Mouse (Mus musculus): ENCODE data around the gene Pxk. TPM values are rescaled to one million over a fixed set of nuclear protein-coding genes. Genes with fewer than 3 reads are reported as not detected.

Gene Pxk
- total and polyA plus RNA-seq, 2 experiments from 2014 or later: 55.5 to 58.3 TPM

DNA sequence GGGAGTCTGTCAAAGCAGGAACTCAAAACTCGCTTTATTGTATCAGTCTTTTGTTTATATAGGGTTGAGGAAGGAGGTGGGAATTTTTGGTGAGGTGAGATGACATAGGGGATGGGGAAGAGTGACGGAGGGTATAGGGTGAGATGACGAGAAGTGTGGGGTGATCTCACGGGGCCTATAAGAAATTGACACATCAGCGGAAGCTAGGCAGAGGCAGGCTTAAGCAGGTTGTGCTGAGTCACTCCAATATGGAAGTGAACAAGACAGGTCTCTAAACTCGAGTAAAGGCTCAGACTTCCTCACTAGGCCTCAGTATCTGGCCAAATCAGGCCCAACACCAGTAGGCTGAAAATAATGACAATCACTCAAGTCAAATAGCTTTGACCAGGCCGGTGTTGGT, 38.1 kb upstream of the Pxk start:
- Histone ChIP-seq H3K4me2 (ENCODE audit: low read depth, low read length, poor library complexity, severe bottlenecking) (no peak overlapping the region), H3K27me3 (ENCODE audit: insufficient read depth, low read length) (no peaks in the 10 kb centered on the region), H3K9ac (replicated peaks; ENCODE audit: low read length, poor library complexity, severe bottlenecking) (no peak overlapping the region), H3K36me3 (ENCODE audit: insufficient read depth, low read length) (no peaks in the 10 kb centered on the region; the same call in 1 of the 2 replicates), H3K27ac (ENCODE audit: low read depth, low read length) (no peak overlapping the region), H3K4me3 (ENCODE audit: low read depth, low read length) (no peak overlapping the region), H3K9me3 (ENCODE audit: low read length) (no peaks in the 10 kb centered on the region), H3K4me1 (ENCODE audit: insufficient read depth, low read length) (no peaks in the 10 kb centered on the region)
- DNase-seq (ENCODE audit: low spot score): no peak
- 93% methylated on average over 7 of the region's 7 CpGs for WGBS
- no peak for TF ChIP-seq CTCF (IDR thresholded peaks at IDR 0.05)
- ATAC-seq (ENCODE audit: low FRiP score): no peak

DNA sequence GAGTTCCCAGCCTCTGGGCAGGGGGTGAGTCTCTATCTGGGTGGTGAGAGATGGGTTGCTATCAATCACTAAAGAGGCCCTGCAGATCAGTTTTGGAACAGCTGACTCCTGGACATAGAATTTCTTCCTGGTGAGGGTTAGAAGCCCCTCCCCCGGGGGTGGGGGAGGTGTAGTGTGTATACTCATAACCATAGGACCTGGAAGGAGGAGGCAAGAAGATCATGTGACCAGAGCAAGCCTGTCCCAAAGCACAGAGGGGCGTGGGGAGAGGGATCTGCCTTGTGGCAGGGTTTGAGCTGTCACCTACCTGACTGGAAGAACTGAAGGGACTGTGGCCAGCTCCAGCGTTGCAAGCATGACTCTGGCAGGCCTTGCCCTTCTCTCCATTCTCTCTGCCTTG, 35.9 kb upstream of the Pxk start:
- no peak for TF ChIP-seq CTCF (IDR thresholded peaks at IDR 0.05)
- Histone ChIP-seq H3K9ac (replicated peaks; ENCODE audit: low read length, poor library complexity, severe bottlenecking) (no peak overlapping the region), H3K27me3 (ENCODE audit: insufficient read depth, low read length) (no peaks in the 10 kb centered on the region), H3K4me2 (ENCODE audit: low read depth, low read length, poor library complexity, severe bottlenecking) (no peak overlapping the region), H3K9me3 (ENCODE audit: low read length) (no peaks in the 10 kb centered on the region), H3K4me3 (ENCODE audit: low read depth, low read length) (no peak overlapping the region), H3K27ac (ENCODE audit: low read depth, low read length) (0 out of 2 replicates have a peak overlapping the region, but pooled peaks have one; percentile 63), H3K4me1 (ENCODE audit: insufficient read depth, low read length) (no peaks in the 10 kb centered on the region), H3K36me3 (ENCODE audit: insufficient read depth, low read length) (no peaks in the 10 kb centered on the region)
- ATAC-seq (ENCODE audit: low FRiP score): 0 out of 2 replicates have a peak, but pooled peaks have one; percentile 15
- 35% methylated on average over 3 of the region's 3 CpGs for WGBS
- no peak for DNase-seq (ENCODE audit: low spot score)

DNA sequence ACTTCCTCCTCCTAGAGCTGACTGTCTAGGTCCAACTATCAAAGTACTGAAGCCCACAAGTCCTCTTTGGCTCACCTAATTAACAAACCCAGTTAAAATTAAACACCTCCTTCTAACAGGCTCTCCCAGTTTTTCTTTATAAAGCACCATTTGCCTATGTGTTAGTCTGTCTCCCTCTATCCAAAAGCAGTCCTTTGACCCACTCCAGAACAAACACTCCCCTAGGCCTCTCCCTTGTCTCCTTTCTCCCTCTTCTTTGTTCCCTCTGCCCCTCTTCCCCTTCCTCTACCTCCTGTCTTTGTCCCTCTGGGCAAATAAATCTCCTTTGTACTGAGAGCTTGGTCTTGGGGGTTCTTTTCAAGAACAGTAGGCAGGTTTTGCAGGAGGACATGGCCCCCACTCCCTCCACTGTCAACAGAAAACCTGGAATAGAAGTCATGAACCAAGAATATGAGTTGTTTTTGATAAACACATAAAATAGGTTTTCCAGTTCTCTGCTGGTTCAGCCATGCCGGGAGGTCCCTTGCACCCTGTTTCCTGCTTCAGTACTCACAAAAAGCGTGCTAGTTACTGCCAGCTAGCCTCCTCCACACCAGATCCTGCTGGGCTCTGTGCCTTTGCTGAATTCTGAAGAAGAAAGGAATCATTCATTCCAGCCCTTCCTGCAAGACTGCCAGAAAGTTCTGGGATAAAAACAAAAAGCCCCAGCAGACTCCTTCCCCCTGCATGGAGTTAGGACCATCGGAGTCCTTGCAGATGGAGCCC, 35.3 kb upstream of the Pxk start:
- Histone ChIP-seq H3K4me1 (ENCODE audit: insufficient read depth, low read length) (no peaks in the 10 kb centered on the region), H3K27me3 (ENCODE audit: insufficient read depth, low read length) (no peaks in the 10 kb centered on the region), H3K4me3 (ENCODE audit: low read depth, low read length) (no peak overlapping the region), H3K9me3 (ENCODE audit: low read length) (no peaks in the 10 kb centered on the region), H3K4me2 (ENCODE audit: low read depth, low read length, poor library complexity, severe bottlenecking) (no peak overlapping the region), H3K9ac (replicated peaks; ENCODE audit: low read length, poor library complexity, severe bottlenecking) (no peak overlapping the region), H3K36me3 (ENCODE audit: insufficient read depth, low read length) (no peaks in the 10 kb centered on the region), H3K27ac (ENCODE audit: low read depth, low read length) (peak overlapping the region; percentile 63)
- ATAC-seq (ENCODE audit: low FRiP score): peak; percentile 63; the same call in 1 of the 2 replicates
- WGBS: 54% methylated on average over 3 of the region's 3 CpGs
- peak; percentile 34 for DNase-seq (ENCODE audit: low spot score)
- TF ChIP-seq CTCF (IDR thresholded peaks at IDR 0.05): no peak

DNA sequence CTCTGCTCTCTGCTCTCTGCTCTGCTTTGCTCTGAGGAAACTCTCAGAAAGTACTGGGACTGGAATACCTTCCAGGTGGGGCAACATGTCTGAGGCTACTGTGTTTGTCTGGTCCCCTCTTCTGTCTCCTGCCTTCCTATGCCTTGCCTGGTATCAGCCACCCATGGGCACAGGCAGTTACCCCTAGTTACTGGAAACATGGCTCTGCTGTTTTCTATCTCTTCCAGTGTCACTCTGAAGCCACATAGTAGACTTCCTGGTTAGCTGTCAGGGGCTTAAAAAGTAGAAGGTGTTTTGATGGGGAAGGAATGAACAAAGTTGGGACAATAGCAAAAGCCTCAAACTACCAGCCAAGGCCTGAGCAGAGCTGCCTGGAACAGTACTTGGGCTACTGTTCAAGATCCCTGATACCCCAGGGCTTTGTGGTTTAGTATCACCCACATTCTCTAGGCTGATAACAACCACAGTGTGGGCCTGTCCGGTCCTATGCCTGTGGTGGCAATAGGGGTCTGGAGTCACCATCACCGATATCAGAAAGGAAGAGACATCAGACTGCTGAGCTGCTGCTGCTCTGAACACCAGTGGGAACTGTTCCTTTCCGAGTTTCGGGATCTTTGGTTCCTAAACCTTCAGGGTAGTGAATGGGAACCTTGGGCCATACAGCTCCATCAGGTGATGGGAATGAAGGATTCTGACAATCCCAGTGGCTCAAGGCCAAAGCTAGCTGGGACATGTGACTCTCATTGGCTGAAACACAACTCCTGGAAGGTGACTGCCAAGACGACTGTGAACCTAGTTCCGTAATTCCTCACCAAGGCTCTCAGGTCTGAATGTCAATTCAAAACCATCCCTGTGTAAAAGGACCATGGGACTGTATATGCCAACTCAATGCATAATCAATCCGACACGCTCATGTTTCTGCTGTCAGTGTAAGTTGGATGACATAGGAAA, 33.9 kb upstream of the Pxk start:
- TF ChIP-seq CTCF (IDR thresholded peaks at IDR 0.05): no peak

DNA sequence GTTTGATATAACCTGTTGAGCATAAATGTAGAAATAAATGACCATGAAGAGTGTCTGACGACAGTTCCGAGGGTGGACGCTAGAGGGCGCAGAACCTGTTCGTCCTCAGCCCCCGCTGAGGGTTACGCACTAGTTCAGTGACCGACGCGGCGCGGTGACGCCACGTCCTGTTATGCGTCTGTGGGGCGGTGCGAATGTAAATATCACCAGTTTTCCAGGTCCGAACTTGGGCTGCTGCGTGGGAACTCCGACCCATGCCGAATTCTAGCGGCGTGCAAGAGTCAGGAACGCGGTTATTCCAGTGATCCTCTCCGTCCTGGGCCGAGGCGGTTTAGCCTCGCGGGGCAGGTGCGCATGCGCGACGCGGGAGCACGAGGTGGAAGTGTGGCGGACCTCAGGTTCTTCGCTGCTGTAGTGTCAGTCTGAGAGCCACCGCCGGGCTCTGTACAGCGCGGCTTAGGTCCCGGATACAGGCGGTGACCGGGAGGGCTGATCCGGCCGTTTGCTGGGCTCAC, 17.8 kb upstream of the Pxk start, which contains the start of gene Rpp14:
Gene Rpp14 (plus strand): TSS at position 203 of the 515 bp plus-strand sequence.
- H3K4me2 ChIP-seq (ENCODE audit: low read depth, low read length, poor library complexity, severe bottlenecking): peak within 1 kb of the TSS; percentile 81
- ATAC-seq (ENCODE audit: low FRiP score): peak; percentile 96
- H3K9me3 ChIP-seq (ENCODE audit: low read length): no peaks in the 10 kb centered on the region
- peak within 1 kb of the TSS; percentile 72 for H3K9ac ChIP-seq (replicated peaks; ENCODE audit: low read length, poor library complexity, severe bottlenecking)
- H3K4me3 ChIP-seq (ENCODE audit: low read depth, low read length): peak within 1 kb of the TSS; percentile 68
- H3K27ac ChIP-seq (ENCODE audit: low read depth, low read length): peak within 1 kb of the TSS; percentile 86
- peaks cover 8% of the 10 kb centered on the region; the same call in 1 of the 2 replicates for H3K36me3 ChIP-seq (ENCODE audit: insufficient read depth, low read length)
- peak; percentile 99 for TF ChIP-seq CTCF (IDR thresholded peaks at IDR 0.05)
- H3K4me1 ChIP-seq (ENCODE audit: insufficient read depth, low read length): 0 out of 2 replicates have a peak, but pooled peaks cover 5% of the 10 kb centered on the region
- WGBS: under 1% methylated on average over 47 of the region's 47 CpGs
- peak; percentile 98 for DNase-seq (ENCODE audit: low spot score)
- H3K27me3 ChIP-seq (ENCODE audit: insufficient read depth, low read length): no peaks in the 10 kb centered on the region

More for the DNA sequence above, 33.9 kb upstream of the Pxk start:
- H3K36me3 ChIP-seq (ENCODE audit: insufficient read depth, low read length): no peaks in the 10 kb centered on the region
- WGBS: 85% methylated on average over 8 of the region's 8 CpGs
- no peak for DNase-seq (ENCODE audit: low spot score)
- no peak overlapping the region for H3K4me2 ChIP-seq (ENCODE audit: low read depth, low read length, poor library complexity, severe bottlenecking)
- H3K4me3 ChIP-seq (ENCODE audit: low read depth, low read length): no peak overlapping the region
- H3K27ac ChIP-seq (ENCODE audit: low read depth, low read length): no peak overlapping the region
- no peaks in the 10 kb centered on the region for H3K4me1 ChIP-seq (ENCODE audit: insufficient read depth, low read length)
- H3K27me3 ChIP-seq (ENCODE audit: insufficient read depth, low read length): no peaks in the 10 kb centered on the region
- no peaks in the 10 kb centered on the region for H3K9me3 ChIP-seq (ENCODE audit: low read length)
- no peak overlapping the region for H3K9ac ChIP-seq (replicated peaks; ENCODE audit: low read length, poor library complexity, severe bottlenecking)
- ATAC-seq (ENCODE audit: low FRiP score): no peak

Data from midbrain, postnatal 0 days (tissue).